Mouse (Mus musculus) neural tube, embryonic 15.5 days (tissue): Measurements from ENCODE around the gene Itgb5. TPM values are rescaled to one million over a fixed set of nuclear protein-coding genes. Genes with fewer than 3 reads are reported as not detected.

ENCODE experiments used
- ATAC-seq: fragments of 200-750 bp; cut with Nextera tagmentation; 2 replicates; pipeline ENCODE4 v1.8.0; 2017; ENCODE audit warnings: mild to moderate bottlenecking, moderate TSS enrichment, moderate library complexity; ENCODE audit not compliant: low FRiP score
- H3K27ac ChIP-seq: fragments of 300-500 bp; sonication (generic); replicated peaks from 2 replicates; pipeline ENCODE4 v1.5.1; 2015; ENCODE audit warnings: mild to moderate bottlenecking, inconsistent platforms
- H3K27me3 ChIP-seq: fragments of 300-500 bp; sonication (generic); replicated peaks from 2 replicates; pipeline ENCODE4 v1.6.1; 2015; ENCODE audit warnings: inconsistent platforms
- H3K36me3 ChIP-seq: fragments of 300-500 bp; sonication (generic); 2 replicates; pipeline ENCODE4 v1.6.1; 2015; ENCODE audit warnings: inconsistent platforms
- H3K4me1 ChIP-seq: fragments of 300-500 bp; sonication (generic); 2 replicates; pipeline ENCODE4 v1.6.1; 2015; ENCODE audit warnings: inconsistent platforms
- H3K4me2 ChIP-seq: fragments of 300-500 bp; sonication (generic); 2 replicates; pipeline ENCODE4 v1.6.1; 2015; ENCODE audit warnings: inconsistent platforms, mild to moderate bottlenecking, moderate library complexity
- H3K4me3 ChIP-seq: fragments of 300-500 bp; sonication (generic); replicated peaks from 2 replicates; pipeline ENCODE4 v1.5.1; 2015; ENCODE audit warnings: mild to moderate bottlenecking, inconsistent platforms
- H3K9ac ChIP-seq: fragments of 300-500 bp; sonication (generic); replicated peaks from 2 replicates; pipeline ENCODE4 v1.6.1; 2015; ENCODE audit warnings: mild to moderate bottlenecking, inconsistent platforms
- H3K9me3 ChIP-seq: fragments of 300-500 bp; sonication (generic); replicated peaks from 2 replicates; pipeline ENCODE4 v1.6.1; 2016; ENCODE audit warnings: inconsistent platforms
- WGBS: fragments of 180-500 bp; shearing (Covaris S2); methylation state at CpG from one replicate; pipeline ENCODE4 v1.1.7; 2015; ENCODE audit warnings: mixed read lengths; 5-methylcytosine and 5-hydroxymethylcytosine counted together
- polyA plus RNA-seq: library from polyadenylated mRNA; unstranded; fragments of >200 nt; fragmentation: Nextera tagmentation; extraction: Ambion mirVana; gene quantifications from 2 replicates; pipeline ENCODE4 v1.2.1, GENCODE M21; 2015

Gene Itgb5
- polyA plus RNA-seq, 1 experiment from 2014 or later: 19.2 TPM

DNA sequence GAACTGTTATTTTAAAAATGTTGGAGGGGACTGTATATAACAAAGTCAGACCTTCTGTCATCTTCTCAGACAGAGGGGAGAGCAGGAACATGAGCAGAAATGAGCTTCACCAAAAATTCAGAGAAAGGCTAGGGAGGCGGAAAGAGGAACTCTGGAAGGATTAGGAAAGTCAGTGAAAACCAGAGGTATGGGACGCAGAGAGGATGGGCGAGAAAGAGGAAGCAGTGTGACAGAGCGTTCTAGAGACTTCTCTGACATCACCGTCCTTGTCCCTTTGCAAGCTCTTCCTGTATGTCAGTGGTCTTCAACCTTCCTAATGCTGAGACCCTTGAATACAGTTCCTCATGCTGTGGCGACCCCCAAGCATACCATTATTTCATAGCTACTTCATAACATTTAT lies 155.9 kb downstream of the Itgb5 start:
- H3K9me3 ChIP-seq: no peaks in the 10 kb centered on the region
- no peak overlapping the region for H3K4me2 ChIP-seq
- H3K9ac ChIP-seq: no peak overlapping the region
- no peaks in the 10 kb centered on the region for H3K4me1 ChIP-seq
- no peak for ATAC-seq
- no peak overlapping the region for H3K4me3 ChIP-seq
- WGBS: 86% methylated on average over 6 of the region's 6 CpGs
- H3K27me3 ChIP-seq: no peaks in the 10 kb centered on the region
- H3K27ac ChIP-seq: no peak overlapping the region
- H3K36me3 ChIP-seq: peaks cover 35% of the 10 kb centered on the region

DNA sequence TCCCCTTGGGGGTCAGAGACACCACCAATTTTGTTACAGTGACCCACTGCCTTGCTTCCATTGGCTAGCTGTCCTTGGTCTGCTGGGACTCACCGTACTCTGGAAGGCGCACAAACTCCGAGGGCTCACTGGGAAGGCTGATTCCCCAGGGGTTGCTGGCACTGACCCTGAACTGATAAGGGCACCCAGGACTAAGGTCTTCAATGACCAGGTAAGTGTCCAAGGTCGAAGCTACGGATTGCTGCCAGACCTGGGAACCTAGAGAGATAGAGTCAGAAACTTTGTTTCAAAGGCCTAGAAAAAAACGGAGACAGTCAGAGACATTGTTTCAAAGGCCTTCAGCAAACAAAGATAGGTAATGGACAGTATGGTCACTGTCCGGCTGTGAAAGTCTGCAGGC lies 157.5 kb downstream of the Itgb5 start:
- 86% methylated on average over 7 of the region's 7 CpGs for WGBS
- Histone ChIP-seq H3K27me3 (no peaks in the 10 kb centered on the region), H3K4me2 (no peak overlapping the region), H3K4me1 (no peaks in the 10 kb centered on the region), H3K9ac (no peak overlapping the region), H3K27ac (no peak overlapping the region), H3K4me3 (no peak overlapping the region), H3K9me3 (no peaks in the 10 kb centered on the region), H3K36me3 (peaks cover 35% of the 10 kb centered on the region)
- ATAC-seq: no peak

DNA sequence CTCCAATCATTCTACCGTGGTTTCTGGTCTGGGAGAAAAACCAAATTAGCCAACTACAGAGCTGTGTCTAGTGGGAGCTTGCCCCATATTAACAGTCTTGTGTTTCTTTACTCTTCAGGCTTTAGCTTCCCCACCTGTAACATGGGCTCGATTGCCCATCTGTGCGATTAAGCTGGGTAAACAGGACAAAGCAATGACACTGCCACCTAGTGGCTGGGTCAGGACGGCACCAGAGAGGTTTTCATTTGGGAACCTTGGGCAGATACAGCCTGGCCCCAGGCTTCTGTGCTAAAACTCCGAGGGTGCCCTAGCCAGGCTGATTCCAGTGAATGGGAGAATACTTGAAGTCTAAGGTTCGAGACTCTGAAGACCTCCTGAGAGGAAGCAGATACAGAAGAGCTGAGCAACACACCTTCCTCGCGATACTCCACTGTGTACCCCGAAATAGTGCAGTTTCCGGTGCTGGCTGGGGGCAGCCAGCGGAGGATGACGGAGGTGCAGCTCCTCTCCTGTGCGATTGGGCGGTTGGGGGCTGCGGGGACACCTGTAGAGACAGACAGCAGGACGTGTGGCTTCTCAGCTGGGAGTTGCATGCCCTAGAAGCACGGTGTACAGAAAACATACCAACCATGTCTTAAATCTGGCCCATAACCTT lies 159.0 kb downstream of the Itgb5 start:
- Histone ChIP-seq H3K4me2 (no peak overlapping the region), H3K9ac (no peak overlapping the region), H3K36me3 (peaks cover 27% of the 10 kb centered on the region), H3K4me1 (no peaks in the 10 kb centered on the region), H3K4me3 (no peak overlapping the region), H3K9me3 (no peaks in the 10 kb centered on the region), H3K27ac (no peak overlapping the region), H3K27me3 (no peaks in the 10 kb centered on the region)
- WGBS: 62% methylated on average over 17 of the region's 17 CpGs
- ATAC-seq: no peak

DNA sequence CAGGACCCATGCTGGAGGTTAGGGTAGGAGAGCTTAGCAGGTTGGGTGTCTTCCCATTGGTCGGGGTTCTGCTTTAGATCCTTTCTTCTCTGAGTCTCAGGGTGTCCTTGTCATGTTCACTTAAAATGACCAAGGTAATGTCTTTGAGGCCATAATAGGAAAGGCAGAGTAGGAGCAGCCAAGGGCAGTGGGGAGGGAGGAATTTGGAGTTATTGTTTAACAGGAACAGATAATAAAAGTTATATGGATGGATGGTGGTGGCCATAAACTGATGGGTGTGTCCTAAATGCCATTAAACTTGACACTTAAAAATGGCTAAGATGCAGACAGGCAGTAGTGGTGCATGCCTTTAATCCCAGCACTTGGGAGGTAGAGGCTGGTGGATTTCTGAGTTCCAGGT lies 159.6 kb downstream of the Itgb5 start:
- H3K36me3 ChIP-seq: peaks cover 27% of the 10 kb centered on the region
- ATAC-seq: no peak
- no peaks in the 10 kb centered on the region for H3K9me3 ChIP-seq
- H3K27ac ChIP-seq: no peak overlapping the region
- no peak overlapping the region for H3K4me3 ChIP-seq
- H3K9ac ChIP-seq: no peak overlapping the region
- H3K4me2 ChIP-seq: no peak overlapping the region
- no peaks in the 10 kb centered on the region for H3K4me1 ChIP-seq
- H3K27me3 ChIP-seq: no peaks in the 10 kb centered on the region
- 79% methylated on average over 1 of the region's 1 CpGs for WGBS

DNA sequence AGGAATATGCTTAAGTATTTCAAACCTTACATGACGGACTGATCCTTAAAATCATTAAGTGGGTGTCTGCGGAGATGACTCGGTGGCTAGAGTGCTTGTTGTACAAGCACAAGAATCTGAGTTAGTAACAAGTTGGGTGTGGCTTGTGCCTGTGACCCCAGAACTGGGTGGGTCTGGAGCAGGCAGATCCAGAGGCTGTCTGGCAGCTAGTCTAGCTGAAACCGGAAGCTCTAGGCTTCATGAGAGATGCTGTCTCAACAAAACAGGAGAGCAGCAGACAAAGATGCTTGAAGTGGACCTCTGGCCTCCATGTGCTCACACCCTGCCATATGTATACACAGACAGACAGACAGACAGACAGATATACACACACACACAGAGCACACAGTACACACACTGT lies 161.2 kb downstream of the Itgb5 start:
- H3K9ac ChIP-seq: no peak overlapping the region
- H3K4me3 ChIP-seq: no peak overlapping the region
- peaks cover 20% of the 10 kb centered on the region; the same call in 1 of the 2 replicates for H3K36me3 ChIP-seq
- no peak overlapping the region for H3K4me2 ChIP-seq
- H3K9me3 ChIP-seq: no peaks in the 10 kb centered on the region
- no peak for ATAC-seq
- no peak overlapping the region for H3K27ac ChIP-seq
- no peaks in the 10 kb centered on the region for H3K27me3 ChIP-seq
- H3K4me1 ChIP-seq: no peaks in the 10 kb centered on the region
- whole genome bisulfite sequencing: 92% methylated on average over 4 of the region's 4 CpGs

DNA sequence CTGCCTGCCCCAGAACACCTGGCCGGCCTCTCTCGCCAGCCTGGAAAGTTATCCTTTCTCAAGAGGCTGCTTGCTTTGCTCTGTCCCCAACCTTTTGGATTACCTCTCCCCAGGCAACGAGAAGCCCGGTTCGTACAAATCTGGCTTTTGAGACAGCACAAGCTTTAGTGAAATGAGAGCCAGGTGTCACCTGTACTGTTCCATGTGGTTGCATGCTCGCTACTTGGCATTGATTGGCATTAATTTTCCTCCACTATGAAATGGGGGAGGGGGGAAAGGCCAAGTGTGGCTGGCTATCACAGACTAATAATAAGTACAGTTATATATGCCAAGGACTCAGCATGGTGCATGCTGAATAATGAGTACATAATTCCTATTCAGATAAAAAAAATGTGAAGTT lies 164.9 kb downstream of the Itgb5 start:
- Histone ChIP-seq H3K9ac (no peak overlapping the region), H3K36me3 (no peaks in the 10 kb centered on the region), H3K9me3 (no peaks in the 10 kb centered on the region), H3K4me2 (no peak overlapping the region), H3K4me1 (no peaks in the 10 kb centered on the region), H3K27ac (no peak overlapping the region), H3K4me3 (no peak overlapping the region), H3K27me3 (no peaks in the 10 kb centered on the region)
- WGBS: 89% methylated on average over 6 of the region's 6 CpGs
- no peak for ATAC-seq

DNA sequence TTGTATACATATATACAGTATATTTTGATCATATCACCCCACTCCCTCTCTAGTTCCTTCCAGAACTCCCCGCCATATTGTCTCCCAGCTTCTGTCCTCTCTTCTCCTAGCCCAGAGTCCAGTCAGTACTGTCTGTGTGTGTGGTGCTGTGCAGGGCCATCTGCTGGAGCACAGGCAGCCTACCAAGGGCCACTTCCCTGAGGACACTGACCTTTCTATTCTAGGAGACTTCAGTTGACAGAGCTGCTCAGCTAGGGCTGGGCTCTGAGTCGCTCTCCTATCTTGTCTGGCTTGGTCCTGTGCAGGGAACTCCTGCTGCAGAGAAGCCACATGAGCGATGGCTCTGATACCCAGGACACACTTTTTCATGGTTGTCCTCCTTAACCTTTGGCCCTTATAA lies 166.0 kb downstream of the Itgb5 start:
- Histone ChIP-seq H3K4me1 (no peaks in the 10 kb centered on the region), H3K9ac (no peak overlapping the region), H3K4me3 (no peak overlapping the region), H3K9me3 (no peaks in the 10 kb centered on the region), H3K27me3 (no peaks in the 10 kb centered on the region), H3K36me3 (no peaks in the 10 kb centered on the region), H3K4me2 (no peak overlapping the region), H3K27ac (no peak overlapping the region)
- ATAC-seq: no peak
- 77% methylated on average over 3 of the region's 3 CpGs for WGBS

DNA sequence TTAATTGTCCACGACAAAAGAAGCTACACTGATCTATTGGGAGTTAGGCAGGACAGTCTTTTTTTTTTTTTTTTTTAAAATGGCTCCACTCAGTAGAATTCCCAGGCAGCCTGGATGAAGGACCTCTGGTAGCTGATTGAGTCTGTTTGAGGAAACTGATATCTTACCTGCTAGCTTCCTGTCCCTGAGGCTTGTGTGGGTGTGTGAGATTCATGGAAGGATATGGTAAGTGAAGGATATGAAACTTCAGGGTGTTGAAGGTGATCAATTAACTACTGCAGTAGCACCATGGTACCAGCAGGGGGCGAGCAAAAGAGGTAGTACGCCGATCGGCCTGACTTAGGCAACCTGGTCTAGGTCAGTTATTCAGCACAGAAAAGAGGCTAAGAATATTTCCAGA lies 166.6 kb downstream of the Itgb5 start:
- no peak for ATAC-seq
- no peak overlapping the region for H3K27ac ChIP-seq
- no peaks in the 10 kb centered on the region for H3K4me1 ChIP-seq
- H3K9me3 ChIP-seq: no peaks in the 10 kb centered on the region
- WGBS: 5% methylated on average over 5 of the region's 5 CpGs
- no peak overlapping the region for H3K4me2 ChIP-seq
- no peak overlapping the region for H3K9ac ChIP-seq
- no peaks in the 10 kb centered on the region for H3K27me3 ChIP-seq
- H3K36me3 ChIP-seq: no peaks in the 10 kb centered on the region
- no peak overlapping the region for H3K4me3 ChIP-seq

DNA sequence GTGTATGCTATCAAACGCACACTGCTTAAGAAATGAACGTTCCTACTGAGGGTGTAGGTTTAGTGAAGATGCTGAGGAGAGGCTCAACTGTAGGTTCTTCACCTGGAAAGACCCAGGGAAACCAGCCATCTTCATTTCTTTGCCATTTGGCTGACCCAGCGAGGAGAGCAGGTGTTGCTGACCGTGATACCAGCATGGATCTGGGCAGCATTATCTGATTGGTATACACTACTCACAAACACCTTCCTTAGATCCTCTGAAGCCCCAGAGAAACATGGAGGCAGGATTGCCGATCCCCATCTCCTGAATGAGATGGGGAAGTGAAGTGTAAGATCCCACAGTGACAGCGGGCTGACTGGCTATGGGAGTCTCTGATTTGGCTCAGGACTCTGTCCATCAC lies 168.5 kb downstream of the Itgb5 start:
- no peaks in the 10 kb centered on the region for H3K4me1 ChIP-seq
- H3K36me3 ChIP-seq: no peaks in the 10 kb centered on the region
- no peak overlapping the region for H3K4me3 ChIP-seq
- no peak overlapping the region for H3K4me2 ChIP-seq
- 88% methylated on average over 6 of the region's 6 CpGs for WGBS
- H3K9me3 ChIP-seq: no peaks in the 10 kb centered on the region
- no peak overlapping the region for H3K9ac ChIP-seq
- no peak for ATAC-seq
- no peak overlapping the region for H3K27ac ChIP-seq
- no peaks in the 10 kb centered on the region for H3K27me3 ChIP-seq

Other genes with a start within 250 kb of the Itgb5 start
- gene Heg1, start 145.3 kb upstream of the Itgb5 start, polyA plus RNA-seq: 7.8 and 10.9 TPM in 2 replicates
- gene Muc13, start 35.6 kb upstream of the Itgb5 start, polyA plus RNA-seq: 7.2 TPM in 1 of 2 replicates, not detected in the other
- gene Umps, start 137.4 kb downstream of the Itgb5 start, polyA plus RNA-seq: 22.8 and 32.5 TPM in 2 replicates